Mouse (Mus musculus) urinary bladder, postnatal 14 days (tissue): Measurements from ENCODE around the gene Ift80.
"Not testable (repeated sequence)": the region's sequence is repeated elsewhere in the genome, so short reads cannot be mapped to it uniquely, and the experiment has no call there.

Source experiments
- DNase-seq: peaks from one replicate; pipeline ENCODE4 v3.0.0; 2021; ENCODE audit warnings: low spot score

Gene Ift80

DNA sequence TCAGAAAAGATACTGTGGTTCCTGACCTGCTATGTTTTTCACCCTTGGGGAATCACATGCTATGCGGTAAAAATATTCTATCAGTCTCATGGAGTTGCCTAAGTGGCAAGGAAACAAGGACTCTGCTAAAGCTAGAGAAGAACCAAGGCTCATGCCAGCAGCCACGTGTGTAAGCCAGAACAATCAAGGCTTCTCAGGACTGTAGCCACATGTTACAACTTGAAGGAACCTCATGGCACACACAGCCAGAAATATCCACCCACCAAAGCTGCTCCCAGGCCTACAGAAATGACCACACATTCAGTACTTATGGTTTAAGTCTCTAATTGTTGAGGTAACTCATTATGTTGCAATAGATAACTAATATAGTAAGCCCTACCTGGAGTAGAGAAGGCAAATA lies 17.8 kb downstream of the Ift80 start:
- no peak for DNase-seq

DNA sequence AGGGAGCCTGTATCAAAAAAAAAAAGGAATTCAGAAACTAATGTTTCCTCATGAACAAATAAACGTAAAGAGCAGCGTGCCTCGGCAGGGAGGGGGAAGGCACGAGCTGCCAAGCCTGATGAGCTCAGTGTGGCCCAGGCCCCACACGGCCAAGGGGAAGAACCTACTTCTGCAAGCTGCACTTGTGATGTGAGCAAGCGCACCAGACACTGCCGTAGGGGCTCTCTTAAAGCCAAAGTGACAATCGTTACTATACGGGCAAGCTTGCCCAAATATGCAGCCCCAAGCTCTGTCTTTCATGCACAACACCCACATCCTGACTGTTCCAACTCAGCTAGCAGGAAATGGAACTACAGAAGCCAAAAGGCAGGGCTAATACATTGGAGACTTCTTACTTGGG lies 23.5 kb downstream of the Ift80 start:
- no peak for DNase-seq

DNA sequence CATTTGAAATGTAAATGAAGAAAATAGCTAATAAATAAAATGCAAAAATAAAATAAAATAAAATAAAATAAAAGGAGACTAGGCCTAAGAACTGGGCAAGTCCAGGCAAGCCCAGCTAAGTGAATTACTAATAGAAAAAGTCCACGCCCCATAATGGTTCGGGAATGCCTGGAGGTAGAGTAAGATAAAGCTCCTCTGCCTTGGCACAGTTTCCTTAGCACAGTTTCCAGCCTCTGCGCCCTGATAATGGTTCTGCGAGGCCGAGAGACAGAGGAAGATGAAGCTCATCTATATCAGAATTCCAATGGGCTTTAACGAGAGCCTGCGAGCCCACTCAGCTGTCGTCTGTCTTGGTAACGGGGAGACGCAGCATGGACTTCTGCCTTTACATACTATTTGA lies 25.2 kb downstream of the Ift80 start:
- no peak for DNase-seq

DNA sequence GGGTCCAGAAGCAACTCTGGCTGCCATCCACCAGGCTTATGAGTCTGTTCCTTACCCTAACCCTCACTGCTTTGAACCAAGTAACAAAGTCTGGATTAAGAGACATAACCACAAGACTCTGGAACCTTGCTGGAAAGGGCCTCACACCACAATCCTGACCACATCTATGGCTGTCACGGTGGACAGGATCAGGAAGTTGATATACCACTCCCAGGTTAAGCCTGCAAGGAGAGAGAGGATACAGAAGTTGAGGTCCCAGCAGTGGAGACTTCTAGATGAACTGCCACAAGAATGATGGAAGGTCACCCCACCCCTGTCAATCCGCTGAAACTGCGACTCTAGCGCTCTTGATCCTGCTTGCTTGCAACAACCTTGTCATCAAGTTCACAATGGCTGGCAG lies 26.7 kb downstream of the Ift80 start:
- no peak for DNase-seq

DNA sequence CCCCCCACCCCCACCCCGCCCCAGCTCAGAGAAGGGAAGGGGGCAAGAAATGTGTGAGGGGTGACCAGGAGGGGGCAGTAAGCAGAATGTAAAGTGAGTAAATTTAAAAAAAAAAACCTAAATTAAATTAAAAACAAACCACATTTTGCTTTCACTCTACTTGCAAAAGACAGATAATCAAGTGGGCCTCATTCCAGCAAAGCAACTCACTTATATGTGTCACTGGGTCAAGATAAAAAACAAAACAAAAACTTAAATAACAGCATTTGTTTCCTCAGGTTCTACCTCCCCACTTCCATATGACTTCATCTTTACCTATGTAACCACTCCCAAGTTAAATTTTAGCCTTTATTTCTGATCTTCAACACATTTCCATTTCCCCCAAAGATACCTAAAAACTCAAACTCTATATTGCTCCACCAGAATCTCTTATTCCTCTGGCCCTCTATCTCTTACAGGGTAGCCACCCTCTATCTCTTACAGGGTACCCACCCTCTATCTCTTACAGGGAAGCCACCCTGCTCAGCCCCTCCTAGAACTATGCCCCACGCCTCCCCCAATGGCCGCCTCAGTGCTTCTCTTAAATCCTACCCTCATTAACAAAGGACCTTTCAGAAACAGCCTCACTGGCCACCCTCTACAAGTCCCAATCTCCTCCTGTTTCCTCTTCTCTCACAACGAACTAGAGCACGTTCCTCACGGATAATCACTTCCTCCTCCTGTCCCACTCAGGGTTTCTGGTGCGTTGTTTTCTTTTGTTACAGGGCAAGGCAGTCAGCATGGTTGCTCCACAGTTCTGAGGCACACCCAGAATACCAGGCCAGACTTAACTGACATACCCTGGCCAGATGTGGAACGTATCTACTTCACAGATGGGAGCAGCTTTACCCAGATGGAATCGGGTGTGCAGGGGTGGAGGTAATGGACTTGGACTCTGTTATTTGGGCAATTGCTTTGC lies 28.6 kb downstream of the Ift80 start:
- DNase-seq, result no peak

DNA sequence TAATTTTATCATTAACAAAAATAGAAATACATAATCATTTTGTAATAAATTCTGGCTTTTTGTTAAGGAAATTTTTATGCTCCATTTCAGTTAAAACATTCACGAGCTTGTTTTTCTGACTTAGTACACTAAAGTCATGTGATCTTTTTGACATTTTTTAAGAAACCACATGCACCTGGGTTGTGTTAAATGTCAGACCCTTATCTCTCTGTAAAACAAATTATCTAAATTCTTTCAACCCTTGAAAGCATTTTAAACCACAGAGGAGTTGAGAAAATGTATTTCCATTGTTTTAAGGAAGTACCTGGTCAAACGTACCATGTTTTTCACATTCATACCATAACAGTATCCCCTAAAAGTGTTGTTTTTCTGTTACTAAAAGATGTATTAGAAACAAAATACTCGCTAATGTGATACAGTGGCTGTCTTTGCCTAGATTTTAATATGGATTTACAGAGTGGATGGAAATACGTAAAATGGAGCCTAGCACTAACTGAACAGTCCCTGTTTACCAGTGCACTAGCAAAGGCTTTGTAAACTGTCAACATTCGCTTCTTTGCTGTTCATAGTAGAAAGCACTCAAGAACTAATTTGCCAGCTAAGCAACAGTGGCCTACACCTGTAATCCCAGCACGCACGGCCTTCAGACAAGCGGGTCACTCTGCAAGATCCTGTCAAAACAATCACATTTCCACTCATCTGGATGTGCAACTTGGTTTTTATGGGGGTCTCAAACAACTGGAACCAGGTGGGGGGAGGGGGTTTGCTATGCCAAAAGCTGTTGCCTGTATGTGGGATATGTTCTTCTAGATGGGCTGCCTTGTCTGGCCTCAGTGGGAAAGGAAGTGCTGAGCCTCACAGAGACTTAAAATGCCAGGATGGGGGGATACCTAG lies 29.5 kb downstream of the Ift80 start:
- no peak for DNase-seq

DNA sequence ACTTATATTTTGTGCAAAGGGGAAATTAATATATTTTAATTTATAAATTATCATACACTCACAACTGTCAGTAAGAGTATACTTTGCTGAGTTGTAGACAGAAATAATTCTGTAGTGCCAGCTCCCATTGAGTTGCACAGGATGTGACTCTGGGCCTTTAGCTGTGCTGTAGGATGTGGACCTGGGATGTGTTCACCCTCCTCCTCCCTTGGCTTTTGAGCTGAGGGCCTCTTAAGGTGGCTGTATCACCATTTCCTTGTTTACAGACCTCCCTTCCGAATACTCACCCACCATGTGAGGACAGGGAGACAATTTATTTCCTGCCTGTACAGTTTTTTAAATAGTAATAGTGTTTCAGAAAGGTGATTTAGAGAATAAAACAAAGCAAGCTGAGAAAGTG lies 30.8 kb downstream of the Ift80 start:
- DNase-seq, result no peak

DNA sequence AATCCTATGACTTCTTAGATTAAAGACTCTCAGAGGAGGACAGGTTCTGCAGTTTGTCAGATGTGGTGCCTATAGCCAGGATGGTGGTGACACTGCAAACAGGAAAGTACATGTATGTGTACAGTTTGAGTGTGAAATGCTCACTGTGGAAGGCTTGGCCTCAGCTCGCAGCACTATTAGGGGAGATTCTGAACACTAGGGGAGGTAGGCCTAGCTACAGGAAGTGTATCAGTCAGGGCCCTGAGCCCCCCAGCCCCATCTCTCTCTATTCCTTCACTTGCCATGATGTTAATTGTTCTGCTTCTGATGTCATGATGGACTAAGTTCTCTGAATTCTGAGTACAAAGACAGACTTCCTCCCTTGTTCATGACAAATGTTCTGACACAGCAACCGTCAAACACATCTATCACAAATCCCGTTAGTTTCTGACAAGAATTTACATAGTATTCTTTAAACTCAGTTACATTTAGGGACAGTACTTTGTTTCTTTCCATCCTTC lies 35.2 kb downstream of the Ift80 start:
- DNase-seq, result no peak

DNA sequence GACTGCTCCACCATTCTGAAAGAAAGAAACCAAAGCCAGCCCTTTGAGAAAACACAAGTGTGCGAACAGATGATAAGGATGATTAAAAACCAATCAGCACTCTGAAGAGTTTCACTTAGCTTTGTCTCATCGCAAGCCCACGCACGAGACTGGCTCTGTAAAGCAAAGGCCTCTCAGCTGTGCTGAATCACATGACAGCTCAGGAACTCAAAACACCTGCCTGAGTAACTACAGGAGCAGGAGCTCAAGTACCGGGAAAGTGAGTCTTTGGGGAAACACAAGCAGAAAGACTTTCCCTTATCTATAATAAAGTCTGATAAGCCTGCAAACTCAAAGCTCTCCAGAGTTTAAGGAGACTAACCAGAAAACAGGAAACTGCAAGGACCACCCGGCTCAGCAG lies 37.0 kb downstream of the Ift80 start:
- DNase-seq, result no peak

DNA sequence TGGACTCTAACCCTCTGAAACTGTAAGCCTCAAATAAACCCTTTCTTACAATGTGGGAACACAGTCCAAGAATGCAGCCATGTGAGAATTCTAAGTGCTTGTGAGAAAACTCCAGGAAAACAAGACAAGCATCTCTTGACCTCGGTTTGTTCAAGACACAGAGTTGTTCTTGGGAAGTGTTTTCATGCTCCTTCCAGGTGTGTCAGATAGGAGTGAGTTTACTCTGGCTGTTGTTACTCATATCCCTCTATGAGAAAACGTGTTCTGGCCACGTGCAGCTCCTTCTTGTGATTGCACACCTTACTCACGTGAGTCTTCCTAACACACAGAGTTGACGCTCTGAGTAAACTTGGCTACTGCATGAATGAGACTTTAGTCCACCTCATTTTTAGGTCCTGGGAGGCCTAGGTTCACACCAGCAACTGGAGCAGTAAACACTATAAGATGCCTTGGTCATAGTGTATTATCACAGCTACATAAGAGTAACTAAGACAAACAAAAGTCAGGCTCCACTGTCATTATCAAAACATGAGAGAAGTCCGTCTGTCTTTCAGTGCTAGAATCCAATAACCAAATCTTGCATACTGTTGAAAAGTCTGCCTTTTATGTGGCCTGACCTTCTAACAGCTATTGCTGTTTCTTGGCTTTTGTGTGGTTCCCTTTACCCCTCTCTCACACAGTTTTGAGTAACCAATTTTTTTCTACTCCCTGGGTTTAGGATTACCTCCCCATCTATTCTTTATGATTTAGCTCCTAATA lies 37.7 kb downstream of the Ift80 start:
- no peak for DNase-seq

DNA sequence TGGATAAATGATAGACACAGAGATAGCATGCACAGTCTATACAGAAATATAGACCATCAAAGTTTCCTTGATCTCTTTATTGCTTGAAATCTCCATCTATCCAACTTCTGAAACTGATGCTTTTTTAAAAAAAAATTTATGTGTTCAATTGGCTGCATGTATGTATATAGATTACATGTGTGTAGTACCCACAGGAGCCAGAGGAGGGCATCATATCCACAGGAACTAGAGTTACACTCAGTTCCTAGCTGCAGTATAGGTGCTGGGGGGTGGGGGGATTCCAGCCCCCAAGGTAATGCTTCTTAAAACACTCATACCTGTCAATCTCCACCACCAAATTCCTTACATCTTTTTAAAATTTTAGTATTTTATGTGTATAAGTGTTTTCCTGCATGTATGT lies 39.7 kb downstream of the Ift80 start:
- DNase-seq, result no peak

DNA sequence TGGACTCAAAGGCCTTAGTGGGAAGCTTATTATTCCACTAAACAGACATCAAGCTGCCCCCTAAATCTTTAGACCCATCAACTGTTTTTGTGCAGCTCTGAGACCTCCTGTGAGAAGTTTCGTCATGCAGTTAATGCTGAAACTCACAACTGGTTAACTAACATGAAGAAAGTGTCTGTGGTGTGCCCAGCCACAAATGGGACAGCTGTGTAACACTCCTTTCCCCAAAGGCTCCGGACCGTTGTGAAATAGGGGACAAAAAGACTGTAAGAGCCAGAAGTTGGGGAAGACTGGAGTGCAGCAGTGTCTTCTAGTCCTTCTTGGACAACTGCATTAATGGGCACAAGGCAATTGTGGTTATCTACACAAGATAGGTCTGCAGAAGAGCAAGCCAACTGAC lies 47.0 kb downstream of the Ift80 start:
- no peak for DNase-seq

DNA sequence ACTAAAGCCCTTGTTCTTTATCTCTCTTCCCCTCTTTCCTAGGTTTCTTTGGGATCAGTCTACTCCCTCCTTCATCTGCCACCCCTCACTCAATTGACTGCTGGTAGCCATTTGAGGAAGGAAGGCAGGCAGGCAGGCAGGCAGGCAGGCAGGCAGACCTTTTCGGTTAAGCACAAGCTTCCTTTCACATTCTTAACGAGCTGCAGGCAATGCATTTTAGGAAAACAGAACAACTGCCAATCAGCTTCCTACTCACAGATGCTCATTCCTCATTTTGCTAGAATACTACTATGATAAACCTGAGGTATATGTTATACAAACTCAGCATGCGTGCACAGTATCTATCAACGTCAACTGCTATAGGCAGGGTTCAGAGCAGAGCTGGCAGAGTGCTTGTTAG lies 47.9 kb downstream of the Ift80 start:
- DNase-seq, result no peak

DNA sequence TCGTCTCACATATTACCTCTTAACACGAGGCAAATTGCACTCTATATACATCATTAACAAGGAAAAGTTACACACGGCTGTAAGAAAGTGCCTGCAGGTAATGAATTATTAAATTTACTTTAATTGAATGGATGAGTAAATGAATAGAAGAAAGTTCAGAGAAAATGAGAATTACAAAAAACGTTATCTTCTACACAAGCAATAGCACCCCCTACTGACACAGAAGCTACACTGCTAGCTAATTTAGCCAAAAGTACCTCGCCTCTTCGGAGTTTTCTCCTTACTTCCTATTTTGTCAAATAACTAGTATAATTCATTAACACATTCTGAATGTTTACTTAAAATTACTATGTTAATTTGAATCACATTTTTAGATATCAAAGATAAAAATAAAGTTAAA lies 49.9 kb downstream of the Ift80 start:
- DNase-seq, result no peak

DNA sequence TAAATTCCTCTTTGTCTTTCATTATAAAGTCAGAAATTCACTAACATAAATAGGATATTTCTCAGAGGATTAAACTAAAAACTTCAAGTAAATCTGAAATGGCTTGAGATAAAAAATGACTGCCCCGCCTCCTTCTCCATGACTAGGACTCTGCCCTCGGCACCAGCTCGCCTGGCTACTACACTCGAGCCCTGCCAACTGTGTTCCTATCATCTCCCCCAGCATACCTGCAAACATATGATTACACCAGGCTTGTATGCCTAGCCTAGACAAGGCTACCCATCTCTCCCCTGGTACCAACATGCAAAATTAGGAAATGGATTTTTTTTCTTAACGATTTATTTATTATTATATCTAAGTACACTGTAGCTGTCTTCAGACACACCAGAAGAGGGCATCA lies 51.7 kb downstream of the Ift80 start:
- DNase-seq, result no peak

DNA sequence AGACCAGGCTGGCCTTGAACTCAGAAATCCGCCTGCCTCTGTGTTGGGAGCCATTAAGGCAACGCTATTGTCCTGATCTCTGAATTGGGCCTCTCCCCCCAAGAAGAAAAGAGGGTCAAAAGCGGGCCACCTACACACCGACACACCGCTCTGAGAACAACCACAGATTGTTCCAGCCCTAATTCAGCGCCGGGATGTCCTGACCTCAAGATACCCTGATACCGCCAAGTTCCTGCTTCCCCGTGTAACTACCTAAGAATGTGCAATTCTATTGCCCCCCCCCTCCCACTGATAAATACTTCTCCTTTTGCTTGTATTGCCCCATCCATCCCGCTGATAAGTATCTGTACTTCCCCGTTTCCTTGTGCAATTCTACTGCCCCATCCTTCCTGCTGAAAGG lies 52.4 kb downstream of the Ift80 start:
- not testable (repeated sequence) for DNase-seq

DNA sequence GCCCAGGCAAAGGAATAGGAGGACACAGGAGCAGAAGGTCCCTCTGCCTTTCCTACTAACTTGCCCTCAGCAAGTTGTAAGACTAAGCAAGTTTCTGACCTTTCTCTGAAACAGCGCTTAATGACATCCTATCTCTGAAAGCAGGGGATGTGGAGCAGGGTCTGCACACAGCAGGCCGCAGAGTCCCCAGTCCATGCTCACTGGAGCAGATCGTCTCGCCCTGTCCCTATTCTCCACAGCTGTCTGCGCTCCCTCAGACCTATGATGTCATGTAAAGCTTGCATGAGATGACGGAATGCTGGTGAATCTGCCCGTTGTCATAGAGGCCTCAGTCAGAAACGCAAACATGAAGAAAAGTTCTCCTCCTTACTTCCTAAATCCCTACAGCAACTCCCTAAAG lies 55.0 kb downstream of the Ift80 start:
- DNase-seq, result no peak

DNA sequence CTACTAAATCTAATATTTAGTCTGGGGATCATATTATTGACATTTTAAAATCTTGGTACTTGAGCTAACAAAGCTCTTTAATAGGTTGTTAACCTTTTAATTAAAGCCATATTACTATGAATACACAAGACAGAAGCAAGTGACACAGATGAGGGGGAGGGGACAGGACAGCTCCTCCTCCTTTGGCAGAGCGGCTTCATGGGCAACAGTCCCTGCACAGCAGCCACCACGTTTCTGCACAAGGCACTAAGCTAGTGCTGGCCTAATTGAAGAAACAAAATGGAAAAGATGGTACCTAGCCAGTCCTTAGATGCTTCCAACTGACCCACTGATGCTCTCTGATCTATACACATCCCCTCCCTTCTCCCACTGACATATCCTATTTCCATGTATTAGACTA lies 55.5 kb downstream of the Ift80 start:
- no peak for DNase-seq

DNA sequence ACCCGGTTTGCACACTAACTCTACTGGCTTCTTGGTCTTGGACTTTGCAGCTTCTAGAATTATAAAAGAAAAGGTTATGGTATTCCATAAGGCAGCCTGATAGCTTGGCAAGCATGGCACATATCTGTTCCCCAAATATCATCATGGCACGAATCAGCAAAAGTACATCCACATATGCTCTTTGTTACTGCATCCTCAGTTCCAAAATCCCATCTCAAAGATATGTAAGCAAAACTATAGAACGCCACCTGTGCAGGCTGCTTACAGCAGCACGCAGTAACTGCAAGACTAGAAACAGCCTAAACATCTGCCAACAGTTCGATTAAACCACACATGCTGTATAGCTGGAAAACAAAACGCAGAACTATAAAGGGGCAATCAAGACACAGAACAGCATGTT lies 62.5 kb downstream of the Ift80 start:
- DNase-seq, result no peak

DNA sequence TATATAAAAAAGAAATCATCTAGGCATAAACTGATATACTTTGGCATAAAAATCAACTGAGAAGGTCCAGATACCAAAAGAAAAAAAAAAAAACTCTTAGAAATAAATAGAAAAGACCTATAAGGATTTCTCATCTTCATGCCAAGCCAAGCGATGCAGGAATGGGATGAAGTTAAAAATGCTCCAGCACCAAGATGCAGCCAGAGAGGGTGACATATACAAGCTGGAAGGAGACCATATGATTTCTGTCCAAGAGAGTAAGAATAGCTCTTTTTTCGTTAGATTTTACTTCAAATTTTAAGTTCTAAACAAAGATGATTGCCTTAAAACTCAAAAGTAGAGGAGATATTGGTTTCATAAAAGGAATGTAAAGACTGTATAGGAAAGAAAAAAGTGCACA lies 64.1 kb downstream of the Ift80 start:
- DNase-seq, result no peak

DNA sequence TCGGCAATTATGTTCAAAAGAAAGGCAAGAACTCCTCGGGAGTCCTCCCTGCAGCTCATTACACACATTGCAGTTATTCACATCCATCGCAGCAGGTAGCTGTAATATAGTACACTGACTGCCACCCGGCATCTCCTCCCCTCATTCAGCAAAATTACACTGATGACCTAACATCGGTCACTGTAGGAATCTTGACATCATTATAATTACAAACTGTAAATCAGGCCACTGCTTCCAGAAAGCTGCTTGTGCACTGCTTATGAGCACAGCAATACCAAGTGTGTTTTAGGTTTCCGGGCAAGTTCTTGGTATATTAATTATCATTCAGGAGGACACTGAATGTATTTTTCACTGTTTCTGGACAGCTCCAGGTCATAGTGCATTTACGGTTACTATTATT lies 65.1 kb downstream of the Ift80 start:
- no peak for DNase-seq

DNA sequence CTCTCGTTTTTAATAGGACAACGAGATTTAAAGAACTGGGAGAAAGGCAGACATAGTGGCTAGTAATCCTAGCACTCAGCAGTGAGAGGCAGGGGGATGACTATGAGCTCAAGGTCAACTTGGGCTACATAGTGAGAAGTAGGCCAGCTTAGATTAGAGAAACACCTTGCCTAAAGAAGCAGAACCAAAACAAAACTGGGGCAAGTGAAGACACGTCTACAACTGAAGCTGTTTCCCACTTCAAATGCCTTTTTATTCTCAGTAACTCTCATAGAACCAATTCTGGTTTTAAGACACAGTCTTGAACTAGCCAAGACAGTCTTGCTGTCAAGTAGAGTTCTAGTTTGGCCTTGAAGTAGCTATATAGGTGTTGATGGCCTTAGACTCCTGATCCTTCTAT lies 67.7 kb downstream of the Ift80 start:
- DNase-seq, result no peak
